Mouse (Mus musculus) embryonic fibroblast, embryonic 13.5 days (primary cell): ENCODE data around the gene Pcdh11x.

Experiments used
- CTCF ChIP-seq: IDR thresholded peaks from 2 replicates; pipeline ENCODE4 v1.5.1; 2011; ENCODE audit warnings: mild to moderate bottlenecking, control low read depth, low read length, moderate library complexity, borderline replicate concordance; ENCODE audit not compliant: insufficient read depth
- POLR2A ChIP-seq: IDR thresholded peaks from 2 replicates; pipeline ENCODE4 v1.6.1; 2011; ENCODE audit warnings: low read depth, mild to moderate bottlenecking, control low read depth, low read length, moderate library complexity

- TF ChIP-seq POLR2A (no peak), CTCF (no peak)
Measured at GRCm38 (mm10) chrX:120734144-120734543, 444.1 kb downstream of the Pcdh11x start.
